Mouse (Mus musculus) NIH3T3 (cell line): ENCODE data around the gene Rplp1.

ENCODE experiments used
- DNase-seq: peaks from one replicate; pipeline ENCODE4 v3.0.0-alpha.2; 2012; ENCODE audit warnings: low read depth

Gene Rplp1

DNA sequence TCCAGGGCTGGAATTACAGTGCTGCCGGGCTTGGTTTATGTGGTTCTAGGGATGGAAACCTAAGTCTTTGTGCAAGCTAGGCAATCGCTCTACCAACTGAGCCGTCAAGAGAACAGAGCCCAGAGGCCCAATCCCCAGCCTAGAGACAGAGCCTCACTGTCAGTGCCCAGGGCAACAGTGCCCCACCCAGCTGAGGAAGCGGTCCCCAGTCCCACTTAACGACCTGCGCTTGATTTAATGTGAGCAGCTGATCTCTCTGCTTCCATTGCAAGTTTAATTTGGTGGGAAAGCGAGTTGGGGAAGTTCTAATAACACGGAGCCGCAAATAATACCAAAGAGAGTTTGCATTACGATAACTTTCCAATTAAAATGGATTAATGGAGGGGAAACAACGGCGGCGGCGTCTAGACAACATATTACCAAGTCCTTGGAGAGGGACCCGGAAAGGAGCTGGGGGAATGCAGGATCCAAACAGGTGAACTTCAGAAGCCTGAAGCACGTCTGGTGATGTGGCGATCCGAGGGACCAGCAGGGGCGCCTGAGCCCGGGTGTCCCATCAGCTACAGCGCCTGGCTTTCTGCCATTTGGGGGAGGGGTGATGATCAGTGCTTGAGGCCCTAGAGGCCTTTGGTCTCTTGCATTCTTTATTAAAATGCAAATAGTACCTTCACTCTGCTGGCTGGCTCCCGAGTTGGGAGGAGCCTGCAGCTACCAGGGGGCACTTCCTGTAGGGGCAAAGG, 36.8 kb downstream of the Rplp1 start:
- DNase-seq: no peak

DNA sequence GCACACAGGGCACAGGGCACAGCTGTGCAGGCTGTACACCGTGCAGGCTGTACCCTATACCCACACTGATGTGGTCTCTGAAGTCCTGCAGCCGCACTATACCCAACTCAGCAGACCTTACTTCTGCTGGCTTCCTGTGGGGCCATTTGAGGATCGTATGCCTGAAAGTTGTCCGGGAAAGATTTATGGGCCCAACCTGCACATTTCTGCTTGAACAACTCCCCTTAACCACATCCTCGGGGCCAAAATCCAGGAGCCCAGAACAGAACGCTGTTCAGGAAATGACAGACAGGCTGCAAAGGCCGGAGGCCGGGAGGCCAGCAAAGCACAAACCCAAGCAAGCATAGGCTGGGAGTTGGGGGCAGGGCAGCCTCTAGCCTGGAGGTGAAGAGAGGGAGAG, 41.0 kb downstream of the Rplp1 start:
- DNase-seq: no peak

DNA sequence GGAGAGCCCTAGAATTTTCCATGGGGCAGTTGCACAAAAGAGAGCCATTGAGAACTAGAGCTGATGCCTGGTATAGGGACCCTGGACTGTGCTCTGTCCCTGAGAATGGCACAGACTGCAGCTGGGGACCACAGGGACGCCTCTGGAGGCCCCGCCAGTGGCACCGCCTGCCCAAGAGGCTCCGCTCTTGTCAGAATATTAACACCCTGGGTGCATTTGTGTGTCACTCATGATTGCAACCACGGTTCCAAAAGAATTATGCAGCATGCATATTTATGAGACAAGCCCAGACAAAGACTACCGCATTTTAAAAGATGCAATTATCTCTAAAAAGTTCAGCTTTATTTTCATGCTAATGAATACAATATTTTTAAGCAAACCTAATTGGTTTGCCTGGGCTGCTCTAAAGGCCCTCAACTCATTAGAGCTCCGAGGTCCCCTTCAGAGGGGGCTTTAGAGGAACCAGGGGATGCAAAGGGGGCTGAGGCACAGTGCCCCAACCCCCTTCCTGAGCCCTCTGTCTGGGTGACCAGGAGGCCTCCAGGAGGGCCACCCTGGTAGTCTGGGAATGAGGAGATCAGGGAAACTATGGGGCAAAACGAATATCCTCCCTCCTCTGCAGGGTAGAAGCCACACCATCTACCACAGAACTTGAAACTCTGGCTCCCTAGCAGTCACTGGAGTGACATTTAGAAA, 41.9 kb downstream of the Rplp1 start:
- no peak for DNase-seq

DNA sequence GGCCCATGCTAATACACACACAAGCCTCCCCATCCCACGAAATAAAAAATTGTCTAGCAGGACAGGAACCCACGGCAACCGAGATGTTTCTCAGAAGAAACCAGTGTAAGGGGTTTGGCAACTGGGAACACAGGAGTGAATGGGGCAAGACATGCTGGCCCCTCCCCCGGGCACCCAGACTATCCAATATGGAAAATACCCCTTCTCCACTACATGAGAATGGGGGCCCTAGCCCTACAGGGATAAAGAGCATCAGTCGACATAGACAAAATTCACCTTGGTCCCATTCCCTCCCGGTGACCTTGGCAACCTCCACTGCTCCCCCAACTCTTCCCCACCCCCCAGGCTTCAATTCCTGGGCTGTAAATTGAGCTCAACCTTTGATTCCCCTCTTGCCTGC, 42.5 kb downstream of the Rplp1 start:
- no peak for DNase-seq

DNA sequence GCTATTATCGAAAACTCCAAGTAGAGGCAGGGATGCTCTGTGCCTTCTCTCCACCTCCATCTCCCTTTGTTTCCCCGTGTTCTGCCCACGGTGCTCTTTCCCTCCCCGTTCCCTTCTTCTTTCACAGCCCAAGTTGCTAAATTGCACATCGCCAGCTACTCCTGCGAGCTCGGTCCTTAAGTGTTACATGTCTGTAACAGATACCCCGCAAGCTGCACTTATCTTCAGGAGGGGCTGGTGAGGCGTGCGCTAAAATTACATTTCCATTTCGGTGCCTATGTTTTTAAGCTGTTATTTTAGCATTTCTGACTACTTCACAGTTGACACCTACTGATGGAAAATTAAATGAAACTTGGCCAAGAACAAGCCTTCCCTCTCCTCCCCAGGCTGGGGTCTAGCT, 46.7 kb downstream of the Rplp1 start:
- DNase-seq: no peak
